Mouse (Mus musculus): ENCODE measurements around the gene Mdfi. TPM values are rescaled to one million over a fixed set of nuclear protein-coding genes. Genes with fewer than 3 reads are reported as not detected.

Gene Mdfi
- polyA plus RNA-seq (2015; fragmentation: Nextera tagmentation; extraction: Ambion mirVana), result 3.6 and 4.7 TPM in 2 replicates

DNA sequence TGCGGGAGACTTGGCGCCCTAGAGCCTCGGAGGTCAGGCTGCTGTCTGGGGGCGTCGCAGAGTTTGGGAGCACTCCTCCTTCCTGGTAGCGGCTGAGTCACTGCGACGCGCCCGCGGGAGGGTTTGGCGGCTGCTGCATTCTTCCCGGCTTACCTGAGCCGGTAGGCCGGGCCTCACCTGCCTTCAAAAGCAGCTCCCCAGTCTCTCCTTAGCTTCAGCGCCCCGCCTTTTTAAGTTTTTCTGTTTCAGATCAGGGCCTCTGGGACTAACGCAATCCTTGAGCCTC lies at the start of gene Mdfi:
TSS of gene Mdfi (minus strand) at position 210 of the 286 bp plus-strand sequence.
- peaks cover 42% of the 10 kb centered on the region for H3K4me1 ChIP-seq (replicated peaks)
- H3K36me3 ChIP-seq, result no peaks in the 10 kb centered on the region
- H3K27me3 ChIP-seq, result peaks cover 70% of the 10 kb centered on the region
- peak within 1 kb of the TSS; percentile 70 for H3K9ac ChIP-seq
- H3K4me2 ChIP-seq, result peak within 1 kb of the TSS; percentile 90
- H3K4me3 ChIP-seq, result peak within 1 kb of the TSS; percentile 53
- ATAC-seq (ENCODE audit: low read depth), result no peak
- WGBS, result 4% methylated on average over 18 of the region's 18 CpGs
- H3K27ac ChIP-seq (replicated peaks), result peak within 1 kb of the TSS; percentile 7
- no peaks in the 10 kb centered on the region for H3K9me3 ChIP-seq

DNA sequence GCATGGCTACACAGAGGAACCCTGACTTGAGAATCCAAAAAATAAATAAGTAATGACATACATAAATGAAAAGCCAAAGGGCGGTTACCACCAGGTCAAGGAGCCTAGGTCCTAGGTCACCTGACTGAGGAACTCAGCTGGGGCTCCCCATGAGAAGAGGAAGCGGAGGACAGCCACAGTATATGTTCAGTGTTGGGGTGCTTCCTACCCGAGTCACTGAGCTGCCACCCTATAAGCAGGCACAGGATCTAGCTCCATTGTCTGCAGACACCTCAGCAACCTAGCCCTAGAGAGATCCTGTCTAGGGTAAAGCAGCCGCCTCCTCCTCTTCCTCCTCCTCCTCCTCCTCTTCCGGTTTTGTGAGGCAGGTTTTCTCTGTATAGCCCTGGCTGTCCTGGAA lies 48.6 kb upstream of the Mdfi start:
- H3K27ac ChIP-seq (replicated peaks), result no peak overlapping the region
- peaks cover 39% of the 10 kb centered on the region for H3K4me1 ChIP-seq (replicated peaks)
- no peak overlapping the region for H3K4me2 ChIP-seq
- H3K9ac ChIP-seq, result no peak overlapping the region
- H3K9me3 ChIP-seq, result no peaks in the 10 kb centered on the region
- 84% methylated on average over 5 of the region's 5 CpGs for WGBS
- H3K4me3 ChIP-seq, result no peak overlapping the region
- H3K27me3 ChIP-seq, result peaks cover 26% of the 10 kb centered on the region
- H3K36me3 ChIP-seq, result no peaks in the 10 kb centered on the region
- ATAC-seq (ENCODE audit: low read depth), result no peak

DNA sequence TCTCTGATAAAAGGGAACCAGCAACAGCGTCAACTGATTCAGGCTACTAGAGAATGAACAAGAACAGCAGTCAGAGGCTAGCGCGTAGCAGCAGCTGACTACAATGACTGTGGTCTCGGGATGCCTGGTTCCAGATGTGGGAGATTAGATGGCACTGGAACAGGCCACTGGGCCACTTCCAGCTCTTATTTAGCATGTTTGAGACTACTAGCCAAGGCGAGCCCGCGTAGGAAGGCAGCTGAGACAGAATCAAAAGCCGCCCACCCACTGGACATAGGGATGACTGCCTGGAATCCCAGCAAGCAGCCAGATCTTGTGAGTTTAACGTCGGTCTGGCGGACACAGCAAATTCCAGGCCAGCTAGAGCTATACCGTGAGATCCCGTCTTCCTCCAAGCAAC lies 46.8 kb upstream of the Mdfi start:
- H3K4me3 ChIP-seq, result no peak overlapping the region
- H3K36me3 ChIP-seq, result no peaks in the 10 kb centered on the region
- H3K9me3 ChIP-seq, result no peaks in the 10 kb centered on the region
- 71% methylated on average over 13 of the region's 13 CpGs for WGBS
- peaks cover 40% of the 10 kb centered on the region for H3K4me1 ChIP-seq (replicated peaks)
- ATAC-seq (ENCODE audit: low read depth), result no peak
- H3K27me3 ChIP-seq, result peaks cover 26% of the 10 kb centered on the region
- no peak overlapping the region for H3K4me2 ChIP-seq
- H3K9ac ChIP-seq, result no peak overlapping the region
- no peak overlapping the region for H3K27ac ChIP-seq (replicated peaks)

DNA sequence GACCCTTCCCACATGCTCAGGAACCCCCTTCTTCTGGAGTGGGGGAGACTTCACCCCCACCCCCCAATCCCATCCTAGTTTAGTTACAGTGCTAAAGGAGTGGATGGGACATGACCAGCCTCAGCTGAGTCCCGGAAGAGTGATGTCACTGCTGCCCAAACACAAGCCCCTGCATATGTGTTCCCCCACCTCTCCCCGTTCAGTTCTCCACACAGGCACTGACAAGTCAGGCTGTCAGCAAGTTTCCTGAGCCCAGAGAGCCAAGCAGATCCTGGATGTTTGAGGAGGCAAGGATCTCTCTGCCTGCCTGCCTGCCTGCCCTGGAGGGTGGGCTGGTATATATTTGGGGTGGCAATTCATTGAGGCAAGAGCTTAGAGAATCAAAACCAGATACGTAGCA lies 44.7 kb upstream of the Mdfi start:
- WGBS, result 19% methylated on average over 3 of the region's 3 CpGs
- peak overlapping the region; percentile 42; the same call in 1 of the 2 replicates for H3K4me3 ChIP-seq
- peaks cover 32% of the 10 kb centered on the region for H3K27me3 ChIP-seq

DNA sequence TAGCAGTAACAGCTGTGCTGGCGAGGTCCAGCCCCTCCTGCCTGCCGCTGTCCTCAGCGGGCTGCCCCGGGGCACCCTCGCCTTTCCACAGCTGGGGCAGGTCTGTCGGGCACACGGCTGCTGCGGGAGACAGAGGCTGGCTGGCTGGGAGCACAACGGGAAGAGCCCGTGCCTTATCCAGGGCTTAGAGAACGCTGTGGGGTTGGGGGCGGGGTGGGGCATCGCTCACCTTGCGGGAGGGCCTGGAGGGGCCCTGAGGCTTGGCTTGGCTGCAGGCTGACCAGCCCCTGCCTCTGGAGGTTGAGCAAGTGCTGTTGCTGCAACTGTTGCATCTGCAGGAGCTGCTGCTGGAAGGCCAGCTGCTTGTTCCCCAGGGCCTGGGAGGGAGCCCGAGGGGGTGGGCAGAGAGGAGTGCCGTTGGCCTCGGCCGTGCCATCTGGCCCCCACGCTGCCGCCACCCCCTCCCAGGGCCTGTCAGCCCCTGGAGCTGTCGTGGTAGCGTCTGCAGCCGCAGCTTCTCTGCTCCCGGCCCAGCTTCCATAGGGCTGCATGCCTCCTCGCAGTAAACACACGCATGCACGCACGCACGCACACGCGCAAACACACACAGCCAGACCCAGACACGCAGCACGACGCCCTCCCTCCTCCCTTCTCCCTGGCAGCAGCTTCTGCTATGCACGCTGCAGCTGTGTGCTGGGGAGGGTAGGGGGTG lies 44.0 kb upstream of the Mdfi start:
- no peaks in the 10 kb centered on the region for H3K9me3 ChIP-seq
- peak overlapping the region; percentile 69 for H3K4me2 ChIP-seq
- 3% methylated on average over 35 of the region's 35 CpGs for WGBS
- H3K36me3 ChIP-seq, result peaks cover 12% of the 10 kb centered on the region; the same call in 1 of the 2 replicates
- H3K4me3 ChIP-seq, result peak overlapping the region; percentile 42
- H3K9ac ChIP-seq, result peak overlapping the region; percentile 68
- H3K27ac ChIP-seq (replicated peaks), result peak overlapping the region; percentile 84
- H3K4me1 ChIP-seq (replicated peaks), result peaks cover 65% of the 10 kb centered on the region
- peak; percentile 61 for ATAC-seq (ENCODE audit: low read depth)
- peaks cover 34% of the 10 kb centered on the region for H3K27me3 ChIP-seq

More for the DNA sequence above, 44.7 kb upstream of the Mdfi start:
- Histone ChIP-seq H3K4me2 (peak overlapping the region; percentile 69), H3K36me3 (peaks cover 12% of the 10 kb centered on the region; the same call in 1 of the 2 replicates), H3K9ac (peak overlapping the region; percentile 68), H3K27ac (replicated peaks) (peak overlapping the region; percentile 84), H3K9me3 (no peaks in the 10 kb centered on the region), H3K4me1 (replicated peaks) (peaks cover 58% of the 10 kb centered on the region)
- ATAC-seq (ENCODE audit: low read depth), result peak; percentile 24; the same call in 1 of the 2 replicates

DNA sequence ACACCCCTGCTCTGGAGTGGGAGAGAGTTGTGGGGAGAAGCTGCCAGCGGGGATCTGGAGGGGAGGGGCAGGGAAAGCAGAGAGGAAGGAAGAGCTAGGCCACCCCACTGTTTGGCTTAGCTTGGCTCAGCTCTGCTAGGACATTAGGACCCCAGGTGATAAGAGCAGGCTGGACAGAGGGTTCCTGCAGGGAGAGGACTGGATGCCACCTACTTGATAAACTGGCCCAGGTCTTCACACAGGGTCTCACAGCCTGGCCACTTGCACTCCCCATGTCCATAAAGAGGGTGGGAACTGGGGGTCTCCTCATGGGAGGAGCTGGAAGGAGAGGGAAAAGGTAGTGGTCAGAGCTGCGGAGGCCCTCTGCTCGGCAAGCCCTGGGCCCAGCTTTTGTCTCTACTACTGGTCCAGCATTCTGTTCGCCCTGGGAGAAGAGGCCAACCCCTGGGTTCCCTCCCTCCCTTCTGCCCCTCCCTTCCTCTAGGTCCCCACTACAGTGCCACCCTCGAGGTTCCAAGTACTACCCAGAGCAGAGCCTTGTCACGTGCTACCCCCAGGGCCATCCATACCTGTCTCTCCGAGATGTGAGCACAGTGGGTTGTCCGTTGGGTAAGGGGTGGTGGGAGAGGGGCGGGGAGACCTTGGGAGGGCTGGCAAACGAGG lies 43.4 kb upstream of the Mdfi start:
- Histone ChIP-seq H3K36me3 (peaks cover 12% of the 10 kb centered on the region; the same call in 1 of the 2 replicates), H3K27me3 (peaks cover 34% of the 10 kb centered on the region), H3K4me3 (peak overlapping the region; percentile 42), H3K4me2 (peak overlapping the region; percentile 69), H3K27ac (replicated peaks) (peak overlapping the region; percentile 84), H3K9ac (peak overlapping the region; percentile 68), H3K9me3 (no peaks in the 10 kb centered on the region), H3K4me1 (replicated peaks) (peaks cover 71% of the 10 kb centered on the region)
- WGBS, result 17% methylated on average over 10 of the region's 10 CpGs
- peak; percentile 19 for ATAC-seq (ENCODE audit: low read depth)

DNA sequence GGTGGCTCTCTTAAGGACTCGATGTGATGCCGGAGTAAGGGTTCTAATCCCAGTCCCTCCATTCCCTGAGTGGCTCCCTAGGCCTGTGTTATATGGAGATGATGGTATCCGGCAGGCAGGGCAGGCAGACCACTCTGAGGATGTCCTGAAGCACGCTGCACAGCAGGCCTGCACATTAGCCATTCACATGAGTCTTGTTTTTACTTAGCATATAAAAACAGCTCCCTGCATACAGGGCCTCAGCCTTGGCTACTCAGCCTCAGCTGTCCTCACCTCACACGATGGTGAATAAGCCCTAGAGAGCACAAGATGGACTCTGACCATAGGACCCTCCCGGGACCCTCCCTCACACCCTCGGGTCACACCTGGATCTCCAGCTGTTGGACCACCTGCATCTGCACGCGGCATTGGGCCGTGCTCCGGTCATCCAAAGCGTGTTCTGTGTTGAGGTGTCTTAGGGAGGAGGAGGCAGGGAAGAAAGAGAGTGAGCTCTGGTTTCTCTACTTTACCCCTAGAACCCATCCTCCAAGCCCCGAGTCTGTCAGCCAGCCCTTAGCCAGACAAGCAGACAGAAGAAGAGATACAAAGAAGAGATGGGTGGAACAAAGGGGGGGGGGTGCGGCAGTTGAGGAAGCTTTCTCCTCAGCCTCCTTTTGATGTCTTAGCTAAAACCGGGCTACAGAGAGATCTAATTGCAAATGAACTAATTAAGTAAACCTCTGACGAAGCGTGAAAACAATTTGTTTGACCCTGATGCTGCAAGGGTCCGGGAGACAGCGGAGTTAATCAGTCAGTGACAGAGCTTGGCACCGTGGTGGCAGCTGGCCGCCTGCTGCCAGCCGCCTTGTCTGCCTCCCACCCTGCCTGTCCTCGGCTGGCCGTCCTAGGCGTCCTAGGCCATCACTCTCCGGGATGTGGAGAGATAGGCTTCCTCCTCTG lies 42.6 kb upstream of the Mdfi start:
- Histone ChIP-seq H3K4me3 (peak overlapping the region; percentile 42), H3K4me1 (replicated peaks) (peaks cover 79% of the 10 kb centered on the region), H3K9ac (peak overlapping the region; percentile 68), H3K36me3 (peaks cover 12% of the 10 kb centered on the region; the same call in 1 of the 2 replicates), H3K27ac (replicated peaks) (peak overlapping the region; percentile 84), H3K9me3 (no peaks in the 10 kb centered on the region), H3K27me3 (peaks cover 29% of the 10 kb centered on the region), H3K4me2 (peak overlapping the region; percentile 69)
- WGBS, result 13% methylated on average over 26 of the region's 26 CpGs
- ATAC-seq (ENCODE audit: low read depth), result peak; percentile 33

DNA sequence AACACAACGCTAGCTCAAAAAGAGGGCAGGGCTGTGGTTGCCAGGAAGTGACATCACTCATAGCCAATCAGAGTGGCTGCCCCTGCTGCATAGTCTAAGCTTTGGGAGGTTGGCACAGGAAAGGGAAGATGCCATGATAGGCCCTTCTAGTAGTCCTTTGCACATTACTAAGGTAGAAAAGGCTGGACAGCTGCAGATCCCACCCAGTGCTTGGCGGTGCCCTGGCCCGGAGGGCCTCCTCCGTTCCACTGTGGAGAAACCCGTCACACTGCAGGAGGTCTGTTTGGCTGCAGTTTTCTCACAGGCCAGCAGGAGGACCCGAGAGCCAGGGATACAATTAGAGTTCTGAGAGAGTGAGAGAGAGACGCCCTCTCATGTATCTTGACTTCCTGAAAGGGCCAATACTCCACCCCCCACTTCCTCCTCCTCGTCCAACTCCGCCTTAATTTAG lies 38.9 kb upstream of the Mdfi start:
- H3K27ac ChIP-seq (replicated peaks), result peak overlapping the region; percentile 76
- peaks cover 41% of the 10 kb centered on the region for H3K36me3 ChIP-seq
- peaks cover 65% of the 10 kb centered on the region for H3K4me1 ChIP-seq (replicated peaks)
- no peak overlapping the region for H3K9ac ChIP-seq
- H3K9me3 ChIP-seq, result no peaks in the 10 kb centered on the region
- ATAC-seq (ENCODE audit: low read depth), result peak; percentile 5; the same call in 1 of the 2 replicates
- H3K27me3 ChIP-seq, result peaks cover 31% of the 10 kb centered on the region
- peak overlapping the region; percentile 30 for H3K4me2 ChIP-seq
- H3K4me3 ChIP-seq, result no peak overlapping the region
- 7% methylated on average over 9 of the region's 9 CpGs for whole genome bisulfite sequencing

DNA sequence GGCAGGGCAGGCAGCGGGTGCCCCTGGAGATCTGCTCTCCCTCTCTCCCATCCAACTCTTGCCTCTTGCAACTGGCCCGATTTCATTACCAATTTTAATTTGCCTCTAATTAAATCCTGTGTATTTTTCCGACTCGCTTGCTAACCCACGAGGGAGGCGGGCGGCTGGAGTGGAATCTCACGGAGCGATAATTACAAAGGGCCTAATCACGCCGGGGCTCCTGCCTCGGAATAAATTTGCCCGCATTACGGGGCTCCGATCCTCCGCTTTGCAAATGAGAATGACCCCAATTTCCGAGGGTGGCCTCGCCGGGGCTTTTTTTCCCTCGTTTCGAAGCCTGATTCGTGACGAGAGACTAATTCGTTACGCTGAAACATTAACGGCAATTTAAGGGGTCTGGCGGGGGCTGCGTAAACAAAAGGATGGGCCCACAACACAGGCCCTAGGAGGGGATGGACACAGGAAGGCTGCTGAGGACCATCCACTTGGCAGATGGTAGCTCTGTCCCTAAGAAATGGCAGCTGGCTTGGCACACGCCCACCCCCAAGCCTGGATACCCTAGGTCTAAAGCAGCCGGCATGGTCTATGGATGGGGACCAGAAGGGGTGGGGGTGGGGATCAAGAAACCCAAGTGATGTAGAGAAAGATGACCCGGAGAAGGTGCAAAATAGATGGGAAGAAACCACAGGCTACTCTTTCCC lies 38.0 kb upstream of the Mdfi start:
- Histone ChIP-seq H3K4me3 (no peak overlapping the region), H3K9me3 (no peaks in the 10 kb centered on the region), H3K27ac (replicated peaks) (peak overlapping the region; percentile 76), H3K9ac (peak overlapping the region; percentile 49), H3K36me3 (peaks cover 47% of the 10 kb centered on the region), H3K4me2 (peak overlapping the region; percentile 30), H3K4me1 (replicated peaks) (peaks cover 56% of the 10 kb centered on the region), H3K27me3 (peaks cover 31% of the 10 kb centered on the region)
- 32% methylated on average over 31 of the region's 31 CpGs for whole genome bisulfite sequencing
- ATAC-seq (ENCODE audit: low read depth), result peak; percentile 21; the same call in 1 of the 2 replicates

DNA sequence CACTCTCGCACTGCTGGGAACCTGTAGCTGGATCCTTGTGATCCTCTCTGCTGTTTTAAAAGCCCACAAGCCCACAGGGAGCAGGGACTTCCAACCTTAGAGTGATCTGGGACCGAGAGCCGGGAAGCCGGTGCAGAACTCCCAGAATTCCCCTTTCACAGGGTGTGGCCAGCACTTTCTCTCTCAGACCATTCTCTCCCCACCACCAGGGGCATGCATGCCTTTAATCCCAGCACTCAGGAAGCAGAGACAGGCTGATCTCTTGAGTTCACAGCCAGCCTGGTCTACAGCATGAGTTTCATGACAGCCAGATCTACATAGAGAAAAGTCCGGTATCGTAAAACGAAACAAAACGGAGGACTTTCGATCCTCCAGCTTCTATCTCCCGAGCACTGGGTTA lies 35.4 kb upstream of the Mdfi start:
- Histone ChIP-seq H3K9me3 (no peaks in the 10 kb centered on the region), H3K4me2 (no peak overlapping the region), H3K27me3 (peaks cover 28% of the 10 kb centered on the region), H3K4me1 (replicated peaks) (peaks cover 36% of the 10 kb centered on the region), H3K4me3 (no peak overlapping the region), H3K27ac (replicated peaks) (no peak overlapping the region), H3K36me3 (peaks cover 41% of the 10 kb centered on the region), H3K9ac (no peak overlapping the region)
- WGBS, result 91% methylated on average over 10 of the region's 10 CpGs
- ATAC-seq (ENCODE audit: low read depth), result no peak

DNA sequence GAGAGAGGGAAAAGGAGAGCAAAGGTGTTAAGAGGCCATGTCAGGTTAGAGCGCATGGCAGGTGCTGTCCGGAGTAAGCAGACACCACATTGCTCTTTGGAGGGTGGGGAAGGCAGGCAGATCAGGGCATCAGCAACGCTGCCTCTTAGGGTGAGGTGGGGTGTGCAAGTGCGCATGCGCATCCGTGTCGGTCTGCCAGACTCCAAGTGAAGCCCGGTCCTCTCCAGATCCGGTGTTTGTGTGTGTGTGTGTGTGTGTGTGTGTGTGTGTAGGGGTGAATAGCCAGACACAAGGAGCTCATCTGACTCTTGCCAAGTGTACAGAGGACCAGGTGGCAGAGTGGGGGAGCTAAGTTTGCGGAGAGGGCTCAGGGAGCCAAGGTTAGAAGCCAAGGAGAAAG lies 31.5 kb upstream of the Mdfi start:
- Histone ChIP-seq H3K4me3 (no peak overlapping the region), H3K36me3 (peaks cover 29% of the 10 kb centered on the region), H3K27ac (replicated peaks) (no peak overlapping the region), H3K9ac (no peak overlapping the region), H3K4me2 (no peak overlapping the region), H3K9me3 (no peaks in the 10 kb centered on the region), H3K27me3 (peaks cover 19% of the 10 kb centered on the region), H3K4me1 (replicated peaks) (0 out of 2 replicates have a peak, but pooled peaks cover 3% of the 10 kb centered on the region)
- ATAC-seq (ENCODE audit: low read depth), result no peak; the same call in 1 of the 2 replicates
- 65% methylated on average over 10 of the region's 10 CpGs for WGBS
